8 mouse cellular contexts compared by ENCODE assay signal in genomic region chr17:31276207-31276921, GRCm38 (mm10). TPM values are rescaled to one million over a fixed set of nuclear protein-coding genes. Genes with fewer than 3 reads are reported as not detected.
DNase-seq lines count a peak whose midpoint lies in the region; ATAC-seq and TF ChIP-seq lines count a peak whose summit lies in the region.

No protein-coding gene starts in this region.

- no peaks in the 10 kb centered on the region; the same call in 1 of the 2 replicates for H3K27me3 ChIP-seq in heart, embryonic 12.5 days (replicated peaks)
- no peaks in the 10 kb centered on the region for H3K27me3 ChIP-seq in intestine, postnatal 0 days (replicated peaks; ENCODE audit: control insufficient read depth, insufficient read depth, low read length)
- H3K27me3 ChIP-seq in neural tube, embryonic 15.5 days (replicated peaks), result no peaks in the 10 kb centered on the region

- no peaks in the 10 kb centered on the region for H3K36me3 ChIP-seq in heart, embryonic 12.5 days
- H3K36me3 ChIP-seq in intestine, postnatal 0 days (ENCODE audit: control insufficient read depth, insufficient read depth), result no peaks in the 10 kb centered on the region
- no peaks in the 10 kb centered on the region for H3K36me3 ChIP-seq in neural tube, embryonic 15.5 days

- H3K9me3 ChIP-seq in heart, embryonic 12.5 days (replicated peaks), result no peaks in the 10 kb centered on the region
- H3K9me3 ChIP-seq in intestine, postnatal 0 days (ENCODE audit: control insufficient read depth), result no peaks in the 10 kb centered on the region
- H3K9me3 ChIP-seq in neural tube, embryonic 15.5 days (replicated peaks), result no peaks in the 10 kb centered on the region

- peaks cover 5% of the 10 kb centered on the region; the same call in 1 of the 2 replicates for H3K4me1 ChIP-seq in heart, embryonic 12.5 days (replicated peaks)
- no peaks in the 10 kb centered on the region; the same call in 1 of the 2 replicates for H3K4me1 ChIP-seq in intestine, postnatal 0 days (replicated peaks; ENCODE audit: control insufficient read depth, insufficient read depth, low read length)
- H3K4me1 ChIP-seq in neural tube, embryonic 15.5 days, result peaks cover 17% of the 10 kb centered on the region

- no peak overlapping the region for H3K27ac ChIP-seq in heart, embryonic 12.5 days (ENCODE audit: poor library complexity, severe bottlenecking)
- no peak overlapping the region for H3K27ac ChIP-seq in intestine, postnatal 0 days (ENCODE audit: low read depth, low read length)
- 0 out of 2 replicates have a peak overlapping the region, but pooled peaks have one; percentile 54 for H3K27ac ChIP-seq in neural tube, embryonic 15.5 days (replicated peaks)

- peak; percentile 16; the same call in 1 of the 2 replicates for ATAC-seq in heart, embryonic 12.5 days (ENCODE audit: insufficient number of reproducible peaks, low FRiP score)
- ATAC-seq in intestine, postnatal 0 days, result no peak
- no peak; the same call in 1 of the 2 replicates for ATAC-seq in neural tube, embryonic 15.5 days (ENCODE audit: low FRiP score)

- 21% methylated on average over 9 of the region's 9 CpGs for WGBS in heart, embryonic 12.5 days
- 35% methylated on average over 9 of the region's 9 CpGs for WGBS in intestine, postnatal 0 days
- WGBS in neural tube, embryonic 15.5 days, result 29% methylated on average over 9 of the region's 9 CpGs

- peak overlapping the region; percentile 3; the same call in 1 of the 2 replicates for H3K9ac ChIP-seq in heart, embryonic 12.5 days
- no peak overlapping the region for H3K9ac ChIP-seq in intestine, postnatal 0 days (ENCODE audit: low read depth, low read length)
- peak overlapping the region; percentile 43 for H3K9ac ChIP-seq in neural tube, embryonic 15.5 days (replicated peaks)

- peak overlapping the region; percentile 52 for H3K4me3 ChIP-seq in heart, embryonic 12.5 days
- peak overlapping the region; percentile 46 for H3K4me3 ChIP-seq in intestine, postnatal 0 days (ENCODE audit: low read depth, low read length)
- H3K4me3 ChIP-seq in neural tube, embryonic 15.5 days (replicated peaks), result peak overlapping the region; percentile 53

- no peak for DNase-seq in heart, adult 9 months (ENCODE audit: low spot score in 2 of 2)
- DNase-seq in urinary bladder, postnatal 14 days (ENCODE audit: low spot score), result peak; percentile 58
- no peak for DNase-seq in urinary bladder, postnatal 36 days (ENCODE audit: low spot score in 2 of 2)
- DNase-seq in spleen, postnatal 14 days (ENCODE audit: low spot score in 2 of 2), result no peak
- no peak for DNase-seq in cerebellum, postnatal 14 days

- H3K4me2 ChIP-seq in heart, embryonic 12.5 days, result peak overlapping the region; percentile 79
- H3K4me2 ChIP-seq in intestine, postnatal 0 days (replicated peaks; ENCODE audit: low read depth), result peak overlapping the region; percentile 86
- peak overlapping the region; percentile 91 for H3K4me2 ChIP-seq in neural tube, embryonic 15.5 days

- no peak for TF ChIP-seq CTCF in intestine, postnatal 0 days (IDR thresholded peaks at IDR 0.05; ENCODE audit: low read depth)

RNA-seq across cellular contexts. Expression of gene Rsph1, which starts 0.8 kb away (rescaled TPM):
- polyA plus RNA-seq in heart, embryonic 12.5 days (2016; fragmentation: Nextera tagmentation; extraction: Ambion mirVana), result 1.6 and 1.8 TPM in 2 replicates
- 0.54 and 0.66 TPM in 2 replicates for polyA plus RNA-seq in intestine, postnatal 0 days (2015; fragmentation: Nextera tagmentation; extraction: Ambion mirVana)
- 3.4 and 3.9 TPM in 2 replicates for polyA plus RNA-seq in neural tube, embryonic 15.5 days (2015; fragmentation: Nextera tagmentation; extraction: Ambion mirVana)

RNA-seq across cellular contexts. Expression of gene Slc37a1, which starts 10.2 kb away (rescaled TPM):
- 5.5 TPM in 2 replicates for polyA plus RNA-seq in heart, embryonic 12.5 days (2016; fragmentation: Nextera tagmentation; extraction: Ambion mirVana)
- polyA plus RNA-seq in intestine, postnatal 0 days (2015; fragmentation: Nextera tagmentation; extraction: Ambion mirVana), result 16.5 and 17.1 TPM in 2 replicates
- polyA plus RNA-seq in neural tube, embryonic 15.5 days (2015; fragmentation: Nextera tagmentation; extraction: Ambion mirVana), result 9.0 and 10.9 TPM in 2 replicates
